In the genomic region with DNA sequence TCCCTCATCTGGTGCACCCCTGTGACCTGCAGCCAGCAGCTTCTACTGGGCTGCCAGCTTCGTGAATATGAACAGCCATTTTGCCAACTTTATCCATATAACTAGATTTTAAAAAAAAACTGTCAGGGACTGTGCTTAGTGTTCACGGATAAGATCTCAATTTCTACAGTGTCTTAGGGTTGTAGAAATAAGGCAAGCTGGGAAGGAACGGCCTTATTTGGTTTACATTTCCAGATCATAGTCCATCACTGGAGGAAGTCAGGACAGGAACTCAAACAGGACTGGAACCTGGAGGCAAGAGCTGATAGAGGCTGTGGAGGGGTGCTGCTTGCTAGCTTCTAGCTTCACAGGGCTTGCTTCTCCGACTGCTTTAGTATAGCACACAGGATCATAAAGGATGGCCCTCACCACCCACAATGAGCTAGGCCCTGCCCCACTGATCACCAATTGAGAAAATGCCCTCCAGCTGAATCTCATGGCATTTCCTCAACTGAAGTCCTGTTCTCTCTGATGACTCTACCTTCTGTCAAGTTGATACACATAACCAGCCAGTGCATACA, we compare ENCODE assay signal across 8 mouse cellular contexts. TPM values are rescaled to one million over a fixed set of nuclear protein-coding genes. Genes with fewer than 3 reads are reported as not detected.
DNase-seq lines count a peak whose midpoint lies in the region; ATAC-seq lines count a peak whose summit lies in the region.

No protein-coding gene starts in this region.

- peak overlapping the region; percentile 96 for H3K4me3 ChIP-seq in kidney, embryonic 14.5 days (ENCODE audit: low read length)
- peak overlapping the region; percentile 83 for H3K4me3 ChIP-seq in heart, embryonic 16.5 days (ENCODE audit: low read length)
- H3K4me3 ChIP-seq in midbrain, embryonic 13.5 days (replicated peaks), result peak overlapping the region; percentile 99

- H3K9ac ChIP-seq in kidney, embryonic 14.5 days (ENCODE audit: low read depth, low read length), result peak overlapping the region; percentile 99
- peak overlapping the region; percentile 97 for H3K9ac ChIP-seq in heart, embryonic 16.5 days (ENCODE audit: low read length)
- H3K9ac ChIP-seq in midbrain, embryonic 13.5 days (replicated peaks), result peak overlapping the region; percentile 99

- WGBS in kidney, embryonic 14.5 days, result 26% methylated on average over 4 of the region's 4 CpGs
- 44% methylated on average over 4 of the region's 4 CpGs for WGBS in heart, embryonic 16.5 days
- 43% methylated on average over 4 of the region's 4 CpGs for WGBS in midbrain, embryonic 13.5 days

- no peaks in the 10 kb centered on the region for H3K27me3 ChIP-seq in kidney, embryonic 14.5 days (ENCODE audit: control insufficient read depth, insufficient read depth, low read length)
- H3K27me3 ChIP-seq in heart, embryonic 16.5 days (ENCODE audit: control insufficient read depth, insufficient read depth, low read length), result no peaks in the 10 kb centered on the region
- H3K27me3 ChIP-seq in midbrain, embryonic 13.5 days, result no peaks in the 10 kb centered on the region

- H3K9me3 ChIP-seq in kidney, embryonic 14.5 days (ENCODE audit: control insufficient read depth, low read length), result no peaks in the 10 kb centered on the region
- H3K9me3 ChIP-seq in heart, embryonic 16.5 days (replicated peaks; ENCODE audit: control insufficient read depth, low read length), result no peaks in the 10 kb centered on the region
- H3K9me3 ChIP-seq in midbrain, embryonic 13.5 days, result no peaks in the 10 kb centered on the region

- peaks cover 14% of the 10 kb centered on the region for H3K4me1 ChIP-seq in kidney, embryonic 14.5 days (ENCODE audit: control insufficient read depth, insufficient read depth, low read length)
- peaks cover 15% of the 10 kb centered on the region for H3K4me1 ChIP-seq in heart, embryonic 16.5 days (ENCODE audit: control insufficient read depth, insufficient read depth, low read length)
- peaks cover 26% of the 10 kb centered on the region for H3K4me1 ChIP-seq in midbrain, embryonic 13.5 days (replicated peaks)

- peak overlapping the region; percentile 61 for H3K4me2 ChIP-seq in kidney, embryonic 14.5 days (replicated peaks; ENCODE audit: low read depth, low read length)
- peak overlapping the region; percentile 79 for H3K4me2 ChIP-seq in heart, embryonic 16.5 days (ENCODE audit: low read depth, low read length)
- H3K4me2 ChIP-seq in midbrain, embryonic 13.5 days (replicated peaks), result peak overlapping the region; percentile 65

- peaks cover 17% of the 10 kb centered on the region; the same call in 1 of the 2 replicates for H3K36me3 ChIP-seq in kidney, embryonic 14.5 days (ENCODE audit: control insufficient read depth, insufficient read depth, low read length)
- H3K36me3 ChIP-seq in heart, embryonic 16.5 days (ENCODE audit: control insufficient read depth, insufficient read depth), result no peaks in the 10 kb centered on the region
- no peaks in the 10 kb centered on the region for H3K36me3 ChIP-seq in midbrain, embryonic 13.5 days

- no peak for ATAC-seq in kidney, embryonic 14.5 days (ENCODE audit: low FRiP score, low TSS enrichment)
- ATAC-seq in heart, embryonic 16.5 days (replicated peaks; ENCODE audit: extremely low read depth, insufficient read depth, low FRiP score), result no peak
- 0 out of 2 replicates have a peak, but pooled peaks have one; percentile 1 for ATAC-seq in midbrain, embryonic 13.5 days

- H3K27ac ChIP-seq in kidney, embryonic 14.5 days (ENCODE audit: low read depth, low read length), result peak overlapping the region; percentile 99
- peak overlapping the region; percentile 99 for H3K27ac ChIP-seq in heart, embryonic 16.5 days (ENCODE audit: low read length)
- peak overlapping the region; percentile 100 for H3K27ac ChIP-seq in midbrain, embryonic 13.5 days

- no peak for DNase-seq in kidney, postnatal 10 days
- DNase-seq in MEL-GATA-1-ER (ENCODE audit: extremely low read depth, low read depth), result peak; percentile 53
- DNase-seq in ovary, adult 18-20 months (ENCODE audit: low spot score), result no peak
- DNase-seq in thymus, adult 18-20 months, result no peak
- DNase-seq in right cerebral cortex, postnatal 25 days, result no peak

RNA-seq across cellular contexts. Expression of gene Hnrnpa0, which starts 1.4 kb away (rescaled TPM):
- polyA plus RNA-seq in kidney, embryonic 14.5 days (2014; fragmentation: Nextera tagmentation; extraction: Ambion mirVana), result 55.5 and 103 TPM in 2 replicates
- 13.7 and 14.5 TPM in 2 replicates for polyA plus RNA-seq in heart, embryonic 16.5 days (2015; fragmentation: Nextera tagmentation; extraction: Ambion mirVana)
- 65.8 and 76.4 TPM in 2 replicates for polyA plus RNA-seq in midbrain, embryonic 13.5 days (2015; fragmentation: Nextera tagmentation; extraction: Ambion mirVana)

RNA-seq across cellular contexts. Expression of gene Klhl3, which starts 16.4 kb away (rescaled TPM):
- 4.1 and 6.0 TPM in 2 replicates for polyA plus RNA-seq in kidney, embryonic 14.5 days (2014; fragmentation: Nextera tagmentation; extraction: Ambion mirVana)
- polyA plus RNA-seq in heart, embryonic 16.5 days (2015; fragmentation: Nextera tagmentation; extraction: Ambion mirVana), result 8.5 and 9.6 TPM in 2 replicates
- polyA plus RNA-seq in midbrain, embryonic 13.5 days (2015; fragmentation: Nextera tagmentation; extraction: Ambion mirVana), result 8.9 and 9.6 TPM in 2 replicates

RNA-seq across cellular contexts. Expression of gene Idnk, which starts 27.7 kb away (rescaled TPM):
- polyA plus RNA-seq in kidney, embryonic 14.5 days (2014; fragmentation: Nextera tagmentation; extraction: Ambion mirVana), result 33.4 and 41.8 TPM in 2 replicates
- polyA plus RNA-seq in heart, embryonic 16.5 days (2015; fragmentation: Nextera tagmentation; extraction: Ambion mirVana), result 32.4 and 35.8 TPM in 2 replicates
- polyA plus RNA-seq in midbrain, embryonic 13.5 days (2015; fragmentation: Nextera tagmentation; extraction: Ambion mirVana), result 70.3 and 77.4 TPM in 2 replicates
